Mouse (Mus musculus): ENCODE data around the gene Pick1. TPM values are rescaled to one million over a fixed set of nuclear protein-coding genes. Genes with fewer than 3 reads are reported as not detected.
A peak's percentile ranks its signal among the peaks of the same experiment; 100 is the strongest.

Pick1 gene
- polyA plus RNA-seq, 1 experiment from 2014 or later: 42.1 TPM

DNA sequence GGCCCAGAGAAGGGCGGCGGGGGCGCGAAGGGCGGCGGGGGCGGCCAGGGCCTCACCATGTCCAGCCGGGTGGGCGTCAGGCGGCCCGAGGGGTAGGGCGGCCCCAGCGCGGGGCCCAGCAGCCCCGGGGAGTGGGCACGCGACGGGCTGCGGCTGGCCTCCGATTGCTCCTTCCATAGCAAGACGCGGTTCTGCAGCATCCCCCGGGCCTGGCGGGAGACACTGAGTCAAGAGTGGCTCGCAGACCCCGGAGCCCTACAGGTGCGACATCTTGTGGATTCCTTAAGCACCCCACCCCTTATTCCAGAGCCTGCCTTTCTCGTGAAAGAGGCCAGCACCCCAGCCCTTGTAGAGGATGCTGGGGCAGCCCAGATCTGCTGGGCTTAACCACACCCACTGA is 32.8 kb downstream of the Pick1 start:
- Histone ChIP-seq H3K4me3 (peak overlapping the region; percentile 86), H3K9me3 (replicated peaks) (no peaks in the 10 kb centered on the region), H3K4me1 (peaks cover 20% of the 10 kb centered on the region), H3K27ac (replicated peaks) (peak overlapping the region; percentile 82), H3K27me3 (ENCODE audit: low read depth, poor library complexity, severe bottlenecking) (peaks cover 81% of the 10 kb centered on the region), H3K36me3 (no peaks in the 10 kb centered on the region)
- peak; percentile 42 for DNase-seq (ENCODE audit: low spot score)
- under 1% methylated on average over 25 of the region's 28 CpGs for WGBS

DNA sequence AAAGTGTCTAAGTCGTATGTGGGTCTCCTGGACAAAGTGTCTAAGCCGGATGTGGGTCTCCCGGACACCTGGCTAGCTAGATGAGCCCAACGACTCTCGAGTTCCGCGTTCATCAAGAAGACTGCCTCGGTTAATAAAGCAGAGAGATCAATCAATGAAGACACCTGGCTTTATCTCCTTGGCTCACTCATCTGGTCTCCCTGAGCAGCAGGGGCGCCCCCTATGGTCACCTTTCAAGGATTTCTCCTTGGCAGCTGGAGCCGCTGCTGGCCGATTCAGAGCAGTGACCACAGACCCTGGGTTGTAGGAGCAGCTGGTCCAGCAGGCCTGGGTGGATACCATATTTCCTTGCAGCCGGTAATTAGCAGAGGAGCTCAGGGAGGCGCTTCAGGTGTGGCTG is 33.4 kb downstream of the Pick1 start:
- Histone ChIP-seq H3K9me3 (replicated peaks) (no peaks in the 10 kb centered on the region), H3K4me1 (peaks cover 20% of the 10 kb centered on the region), H3K4me3 (peak overlapping the region; percentile 86), H3K27me3 (ENCODE audit: low read depth, poor library complexity, severe bottlenecking) (peaks cover 85% of the 10 kb centered on the region), H3K36me3 (no peaks in the 10 kb centered on the region), H3K27ac (replicated peaks) (no peak overlapping the region)
- peak; percentile 54 for DNase-seq (ENCODE audit: low spot score)
- WGBS: 29% methylated on average over 13 of the region's 13 CpGs

DNA sequence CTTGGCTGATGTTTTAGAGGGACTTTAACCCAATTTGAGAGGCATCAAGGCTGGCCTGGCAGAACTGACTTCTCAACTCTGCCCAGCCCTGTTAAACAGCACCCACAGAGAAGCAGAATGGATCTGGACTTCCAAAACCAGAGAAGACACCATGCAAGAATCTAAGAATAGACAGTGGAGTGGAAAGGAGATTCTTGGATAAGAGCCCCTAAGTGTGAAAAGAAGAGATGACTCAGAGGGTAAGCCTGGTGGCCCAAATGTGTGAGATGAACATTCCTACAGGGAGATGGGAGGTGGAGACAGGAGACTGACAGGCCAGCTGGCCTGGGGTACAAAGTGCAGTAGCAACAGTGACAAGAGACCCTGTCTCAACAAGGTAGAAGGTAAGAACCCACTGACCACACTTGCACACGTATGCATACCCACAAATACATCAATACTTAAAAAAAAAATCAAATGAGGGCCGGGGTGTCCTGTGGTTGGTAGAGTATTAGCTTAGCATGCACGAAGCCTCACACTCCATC is 33.9 kb downstream of the Pick1 start:
- Histone ChIP-seq H3K36me3 (no peaks in the 10 kb centered on the region), H3K27me3 (ENCODE audit: low read depth, poor library complexity, severe bottlenecking) (peaks cover 89% of the 10 kb centered on the region), H3K9me3 (replicated peaks) (no peaks in the 10 kb centered on the region), H3K4me1 (peaks cover 20% of the 10 kb centered on the region), H3K27ac (replicated peaks) (no peak overlapping the region), H3K4me3 (no peak overlapping the region)
- WGBS: 92% methylated on average over 3 of the region's 3 CpGs
- no peak for DNase-seq (ENCODE audit: low spot score)

DNA sequence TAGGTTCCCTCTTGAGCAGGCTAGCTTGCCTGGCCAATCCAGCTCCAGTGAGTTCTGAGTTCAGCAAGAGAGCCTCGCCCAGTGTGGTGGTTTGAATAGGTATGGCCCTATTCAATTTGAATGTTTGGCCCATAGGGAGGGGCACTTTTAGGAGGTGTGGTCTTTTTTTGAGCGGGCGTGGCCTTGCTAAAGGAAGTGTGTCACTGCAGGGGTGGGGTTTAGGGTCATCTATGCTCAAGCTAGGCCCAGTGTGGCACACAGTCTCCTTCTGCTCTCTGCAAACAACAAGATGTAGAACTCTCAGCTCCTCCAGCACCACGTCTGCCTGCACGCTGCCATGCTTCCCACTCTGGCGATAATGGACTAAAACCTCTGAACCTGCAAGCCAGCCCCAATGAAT is 34.8 kb downstream of the Pick1 start:
- 90% methylated on average over 6 of the region's 6 CpGs for WGBS
- Histone ChIP-seq H3K36me3 (no peaks in the 10 kb centered on the region), H3K4me1 (peaks cover 20% of the 10 kb centered on the region), H3K27ac (replicated peaks) (no peak overlapping the region), H3K27me3 (ENCODE audit: low read depth, poor library complexity, severe bottlenecking) (peaks cover 90% of the 10 kb centered on the region), H3K9me3 (replicated peaks) (no peaks in the 10 kb centered on the region), H3K4me3 (no peak overlapping the region)
- no peak for DNase-seq (ENCODE audit: low spot score)

DNA sequence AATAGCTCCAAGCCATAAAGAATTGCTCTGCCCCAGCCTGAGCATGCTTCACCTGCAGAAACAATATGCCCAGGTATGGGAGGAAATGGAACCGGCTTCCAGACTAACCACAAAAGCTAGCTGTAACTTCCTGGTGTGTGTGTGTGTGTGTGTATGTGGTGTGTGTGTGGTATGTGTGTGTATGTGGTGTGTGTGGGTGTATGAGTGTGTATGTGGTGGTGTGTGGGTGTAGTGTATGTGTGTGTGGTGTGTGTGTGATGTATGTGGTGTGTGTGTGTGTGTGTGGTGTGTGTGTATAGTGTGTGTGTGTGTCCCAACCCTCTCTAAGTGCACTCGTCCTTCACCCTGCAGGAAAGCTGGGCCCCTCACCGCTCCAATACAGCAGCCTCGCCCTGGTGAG is 36.4 kb downstream of the Pick1 start:
- Histone ChIP-seq H3K4me3 (no peak overlapping the region), H3K9me3 (replicated peaks) (no peaks in the 10 kb centered on the region), H3K27ac (replicated peaks) (no peak overlapping the region), H3K27me3 (ENCODE audit: low read depth, poor library complexity, severe bottlenecking) (peaks cover 85% of the 10 kb centered on the region), H3K4me1 (peaks cover 26% of the 10 kb centered on the region), H3K36me3 (no peaks in the 10 kb centered on the region)
- no peak for DNase-seq (ENCODE audit: low spot score)
- 76% methylated on average over 4 of the region's 4 CpGs for WGBS

DNA sequence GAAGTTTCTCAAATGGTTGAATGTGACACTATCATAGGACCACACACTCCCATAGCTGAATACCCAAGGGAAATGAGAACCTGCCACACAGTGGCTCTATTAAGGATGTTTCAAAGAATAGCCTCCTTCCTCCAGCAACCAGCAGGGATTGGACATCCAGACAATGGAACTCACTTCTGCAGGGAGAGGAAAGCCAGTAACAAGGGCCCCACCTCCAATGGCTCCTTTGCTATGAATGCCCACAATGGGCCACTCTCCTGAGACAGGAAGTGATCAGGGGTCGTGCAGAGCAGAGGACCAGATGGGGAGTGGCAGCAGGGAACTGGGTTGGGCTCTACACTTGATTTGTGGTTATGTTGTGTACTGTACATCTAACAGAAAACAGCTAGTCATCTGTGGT is 39.5 kb downstream of the Pick1 start:
- WGBS: 37% methylated on average over 1 of the region's 1 CpGs
- peaks cover 68% of the 10 kb centered on the region for H3K27me3 ChIP-seq (ENCODE audit: low read depth, poor library complexity, severe bottlenecking)
- H3K27ac ChIP-seq (replicated peaks): no peak overlapping the region
- no peaks in the 10 kb centered on the region for H3K9me3 ChIP-seq (replicated peaks)
- no peak for DNase-seq (ENCODE audit: low spot score)
- no peak overlapping the region for H3K4me3 ChIP-seq
- peaks cover 19% of the 10 kb centered on the region for H3K4me1 ChIP-seq
- no peaks in the 10 kb centered on the region for H3K36me3 ChIP-seq

DNA sequence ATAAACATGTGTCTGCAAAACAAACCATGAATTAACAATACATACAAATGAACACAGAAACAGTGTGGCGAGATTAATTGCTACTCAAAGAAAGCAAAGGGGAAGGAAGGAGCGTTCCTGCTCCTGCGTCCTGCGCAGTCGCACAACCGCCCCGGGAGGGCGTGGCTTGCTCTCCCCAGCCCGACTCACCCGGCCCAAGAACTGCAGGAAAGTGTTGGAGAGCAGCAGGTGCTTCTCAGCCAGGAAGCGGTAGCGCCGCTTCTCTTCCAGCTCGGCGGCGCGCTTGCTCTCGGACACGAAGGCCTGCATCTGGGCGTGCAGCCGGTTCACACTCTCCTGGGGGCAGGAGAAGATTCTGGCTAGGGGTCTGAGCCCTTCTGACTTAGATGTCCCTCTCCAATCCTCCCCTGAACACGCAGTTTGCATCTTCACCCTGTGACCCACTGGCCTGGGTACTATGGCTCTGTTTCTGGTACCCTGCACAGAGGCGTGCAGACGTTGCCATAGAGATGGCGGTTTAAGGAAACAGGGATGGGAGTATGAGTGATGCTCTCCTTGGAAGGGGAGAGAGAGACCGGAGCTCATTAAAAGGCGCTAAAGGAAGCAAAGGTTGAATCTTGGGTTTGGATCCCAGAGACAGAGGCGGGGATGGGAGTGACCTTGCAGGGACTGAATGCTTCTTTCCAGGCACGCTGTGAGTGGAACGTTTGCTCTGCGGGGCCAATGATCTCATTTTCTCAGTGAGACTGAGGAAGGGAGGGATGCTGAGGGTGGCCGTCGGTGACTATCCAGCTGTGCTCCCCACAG is 41.5 kb downstream of the Pick1 start:
- Histone ChIP-seq H3K27ac (replicated peaks) (peak overlapping the region; percentile 72), H3K4me1 (peaks cover 19% of the 10 kb centered on the region), H3K4me3 (peak overlapping the region; percentile 63), H3K9me3 (replicated peaks) (no peaks in the 10 kb centered on the region), H3K27me3 (ENCODE audit: low read depth, poor library complexity, severe bottlenecking) (peaks cover 50% of the 10 kb centered on the region), H3K36me3 (no peaks in the 10 kb centered on the region)
- peak; percentile 72 for DNase-seq (ENCODE audit: low spot score)
- whole genome bisulfite sequencing: 1% methylated on average over 33 of the region's 33 CpGs

DNA sequence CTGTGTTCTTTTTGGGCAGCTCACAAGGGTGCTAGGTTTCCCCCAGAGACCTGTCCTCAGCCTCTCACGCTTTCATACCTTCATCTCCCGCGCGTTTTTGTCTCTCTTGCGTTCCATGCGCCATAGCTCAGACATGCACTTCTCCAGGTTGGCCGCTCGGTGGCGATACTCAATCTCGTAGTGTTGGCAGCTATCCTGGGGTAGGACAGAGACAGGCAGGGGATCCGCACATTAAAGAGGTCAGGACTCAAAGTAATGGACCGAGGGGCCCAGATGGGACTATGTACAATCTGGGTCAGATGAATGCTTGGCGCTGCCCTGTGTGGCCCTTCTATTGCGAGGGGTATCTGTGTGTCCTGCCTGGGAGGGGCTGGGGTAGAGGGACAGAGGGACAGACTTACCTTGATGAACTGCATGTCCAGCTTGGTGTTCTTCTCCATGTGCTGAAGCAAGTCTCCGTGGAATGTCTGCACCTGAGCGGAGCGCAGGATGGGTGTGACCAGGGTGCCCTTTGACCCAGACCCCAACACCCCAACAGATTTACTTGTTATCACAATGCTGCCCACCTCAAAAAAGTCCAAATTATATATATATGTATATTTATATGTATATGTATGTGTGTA is 42.3 kb downstream of the Pick1 start:
- Histone ChIP-seq H3K27me3 (ENCODE audit: low read depth, poor library complexity, severe bottlenecking) (peaks cover 46% of the 10 kb centered on the region), H3K9me3 (replicated peaks) (no peaks in the 10 kb centered on the region), H3K27ac (replicated peaks) (peak overlapping the region; percentile 72; the same call in 1 of the 2 replicates), H3K36me3 (no peaks in the 10 kb centered on the region), H3K4me3 (peak overlapping the region; percentile 63), H3K4me1 (peaks cover 19% of the 10 kb centered on the region)
- peak; percentile 79 for DNase-seq (ENCODE audit: low spot score)
- WGBS: 14% methylated on average over 17 of the region's 17 CpGs

DNA sequence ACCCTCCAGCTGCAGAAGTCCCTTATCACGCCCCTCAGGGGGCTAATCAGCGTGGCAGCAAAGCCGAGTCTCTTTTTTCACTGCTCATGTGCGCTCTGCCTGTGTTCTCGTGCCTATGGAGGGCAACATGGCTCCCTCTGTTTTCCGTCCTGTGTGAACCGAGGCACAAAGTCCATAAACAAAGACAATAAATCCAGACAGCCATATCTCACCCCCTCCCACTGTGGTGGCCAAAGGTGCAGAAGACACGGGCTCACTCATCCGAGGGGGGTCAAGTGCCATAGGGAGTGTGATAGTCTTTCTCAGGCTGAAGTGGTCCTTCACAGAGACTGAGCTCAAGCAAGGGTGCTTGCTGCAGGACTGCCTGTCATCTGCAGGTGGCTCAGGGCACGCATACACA is 44.0 kb downstream of the Pick1 start:
- H3K4me3 ChIP-seq: no peak overlapping the region
- DNase-seq (ENCODE audit: low spot score): no peak
- H3K9me3 ChIP-seq (replicated peaks): peaks cover 9% of the 10 kb centered on the region; the same call in 1 of the 2 replicates
- H3K4me1 ChIP-seq: peaks cover 19% of the 10 kb centered on the region
- peaks cover 31% of the 10 kb centered on the region for H3K27me3 ChIP-seq (ENCODE audit: low read depth, poor library complexity, severe bottlenecking)
- H3K36me3 ChIP-seq: no peaks in the 10 kb centered on the region
- no peak overlapping the region for H3K27ac ChIP-seq (replicated peaks)
- 68% methylated on average over 10 of the region's 10 CpGs for WGBS

DNA sequence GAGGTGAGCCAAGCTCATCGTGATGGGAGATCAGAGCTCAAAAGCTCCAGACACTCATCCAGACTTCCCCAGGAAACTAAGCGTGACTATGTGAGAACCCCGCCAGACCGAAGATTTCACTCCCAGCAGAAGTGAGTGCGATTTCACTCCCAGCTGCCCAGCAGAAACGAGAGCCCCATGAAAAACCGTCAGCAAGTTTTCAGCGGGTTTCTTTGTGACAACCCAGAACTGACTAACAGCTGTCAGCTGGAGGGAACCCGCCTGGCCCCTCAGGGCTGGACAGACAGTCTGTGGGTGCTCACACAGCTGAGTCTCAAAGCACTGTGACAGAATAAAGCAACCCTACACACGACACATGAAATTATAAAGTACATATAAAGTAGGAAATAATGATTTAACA is 48.8 kb downstream of the Pick1 start:
- H3K36me3 ChIP-seq: no peaks in the 10 kb centered on the region
- H3K27ac ChIP-seq (replicated peaks): no peak overlapping the region
- 0 out of 2 replicates have a peak, but pooled peaks cover 2% of the 10 kb centered on the region for H3K27me3 ChIP-seq (ENCODE audit: low read depth, poor library complexity, severe bottlenecking)
- 79% methylated on average over 10 of the region's 10 CpGs for WGBS
- no peak for DNase-seq (ENCODE audit: low spot score)
- no peak overlapping the region for H3K4me3 ChIP-seq
- H3K9me3 ChIP-seq (replicated peaks): peaks cover 12% of the 10 kb centered on the region; the same call in 1 of the 2 replicates
- H3K4me1 ChIP-seq: peaks cover 7% of the 10 kb centered on the region; the same call in 1 of the 2 replicates

DNA sequence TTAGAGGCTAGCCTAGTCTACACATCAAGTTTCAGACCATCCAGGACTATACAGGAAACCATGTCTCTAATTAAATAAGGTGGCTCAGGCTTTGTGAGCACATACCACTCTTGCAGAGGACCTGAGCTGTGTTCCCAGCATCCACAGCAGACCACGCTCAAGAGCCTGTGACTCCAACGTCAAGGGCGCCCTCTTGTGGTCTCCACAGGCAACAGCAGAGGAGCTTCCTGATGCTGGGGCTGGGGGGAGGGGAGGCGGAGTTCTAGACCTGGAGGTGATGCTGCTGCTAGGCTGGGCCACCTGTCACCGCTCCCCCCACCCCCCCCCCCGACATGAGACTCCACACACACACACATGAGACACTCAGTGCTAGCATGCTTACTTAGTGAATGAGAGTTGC is 51.2 kb downstream of the Pick1 start:
- peak; percentile 32 for DNase-seq (ENCODE audit: low spot score)
- no peaks in the 10 kb centered on the region for H3K27me3 ChIP-seq (ENCODE audit: low read depth, poor library complexity, severe bottlenecking)
- no peaks in the 10 kb centered on the region for H3K36me3 ChIP-seq
- peaks cover 5% of the 10 kb centered on the region; the same call in 1 of the 2 replicates for H3K4me1 ChIP-seq
- H3K27ac ChIP-seq (replicated peaks): no peak overlapping the region
- peaks cover 12% of the 10 kb centered on the region; the same call in 1 of the 2 replicates for H3K9me3 ChIP-seq (replicated peaks)
- 28% methylated on average over 6 of the region's 6 CpGs for WGBS
- no peak overlapping the region for H3K4me3 ChIP-seq

DNA sequence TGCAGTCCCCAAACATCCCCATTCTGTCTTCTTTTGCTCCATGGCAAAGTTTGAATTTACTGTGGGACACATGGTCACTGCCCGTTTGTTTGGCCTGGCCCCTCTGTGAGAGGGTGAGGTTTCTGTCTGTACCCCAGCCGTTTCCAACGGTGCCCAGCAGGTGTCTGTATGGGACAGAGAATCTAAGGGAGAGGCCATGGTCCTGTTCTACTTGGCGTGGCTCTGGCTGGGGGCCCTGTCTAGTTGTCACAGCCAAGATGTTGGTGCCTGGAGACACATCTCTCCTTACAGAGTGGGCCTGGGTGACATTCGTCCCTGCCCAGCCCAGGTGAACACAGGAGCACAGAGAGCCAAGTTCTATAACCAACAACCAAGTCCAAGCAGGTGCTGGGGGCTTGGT is 51.9 kb downstream of the Pick1 start:
- no peak for DNase-seq (ENCODE audit: low spot score)

DNA sequence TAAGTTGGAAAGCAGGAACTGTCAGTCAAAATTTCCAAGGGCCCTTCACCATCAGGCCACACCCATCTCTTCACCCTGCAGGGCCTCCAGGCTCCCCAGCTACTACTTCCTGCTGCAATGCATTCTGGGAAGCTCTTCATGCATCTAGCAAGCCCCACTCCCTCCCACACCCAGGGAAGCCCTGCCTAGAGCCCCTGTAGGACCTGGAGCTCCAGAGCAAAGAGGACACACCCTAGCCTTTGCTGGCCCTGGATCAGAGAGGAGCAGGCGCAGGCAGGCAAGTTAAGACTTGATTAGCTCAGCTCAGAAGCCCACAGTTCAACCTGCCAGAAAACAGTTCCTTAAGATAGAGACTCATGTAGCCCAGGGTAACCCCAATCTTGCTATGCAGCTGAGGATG is 52.4 kb downstream of the Pick1 start:
- Histone ChIP-seq H3K9me3 (replicated peaks) (peaks cover 11% of the 10 kb centered on the region; the same call in 1 of the 2 replicates), H3K36me3 (peaks cover 3% of the 10 kb centered on the region), H3K4me1 (peaks cover 5% of the 10 kb centered on the region; the same call in 1 of the 2 replicates), H3K4me3 (no peak overlapping the region), H3K27me3 (ENCODE audit: low read depth, poor library complexity, severe bottlenecking) (no peaks in the 10 kb centered on the region), H3K27ac (replicated peaks) (no peak overlapping the region)
- 86% methylated on average over 1 of the region's 1 CpGs for WGBS
- DNase-seq (ENCODE audit: low spot score): no peak

More for the DNA sequence above, 51.9 kb downstream of the Pick1 start:
- 66% methylated on average over 5 of the region's 5 CpGs for whole genome bisulfite sequencing
- Histone ChIP-seq H3K36me3 (no peaks in the 10 kb centered on the region), H3K9me3 (replicated peaks) (peaks cover 12% of the 10 kb centered on the region; the same call in 1 of the 2 replicates), H3K27ac (replicated peaks) (no peak overlapping the region), H3K4me3 (no peak overlapping the region), H3K27me3 (ENCODE audit: low read depth, poor library complexity, severe bottlenecking) (no peaks in the 10 kb centered on the region), H3K4me1 (peaks cover 5% of the 10 kb centered on the region; the same call in 1 of the 2 replicates)

Measured in midbrain, embryonic 10.5 days (tissue).